Mouse (Mus musculus) kidney, embryonic 15.5 days (tissue): ENCODE measurements around the gene Lrba. TPM values are rescaled to one million over a fixed set of nuclear protein-coding genes. Genes with fewer than 3 reads are reported as not detected.
A peak's percentile ranks its signal among the peaks of the same experiment; 100 is the strongest.

ENCODE experiments used
- ATAC-seq: fragments of 200-750 bp; cut with Nextera tagmentation; replicated peaks from 2 replicates; pipeline ENCODE4 v1.8.0; 2017; ENCODE audit warnings: moderate TSS enrichment; ENCODE audit not compliant: low FRiP score
- H3K27ac ChIP-seq: fragments of 300-500 bp; sonication (generic); 2 replicates; pipeline ENCODE4 v1.5.1; 2015; ENCODE audit warnings: mild to moderate bottlenecking, inconsistent platforms
- H3K27me3 ChIP-seq: fragments of 300-500 bp; sonication (generic); 2 replicates; pipeline ENCODE4 v1.6.1; 2015; ENCODE audit warnings: inconsistent platforms
- H3K36me3 ChIP-seq: fragments of 300-500 bp; sonication (generic); 2 replicates; pipeline ENCODE4 v1.6.1; 2015; ENCODE audit warnings: inconsistent platforms
- H3K4me1 ChIP-seq: fragments of 300-500 bp; sonication (generic); 2 replicates; pipeline ENCODE4 v1.6.1; 2015; ENCODE audit warnings: inconsistent platforms
- H3K4me2 ChIP-seq: fragments of 300-500 bp; sonication (generic); 2 replicates; pipeline ENCODE4 v1.6.1; 2015; ENCODE audit warnings: moderate library complexity, mild to moderate bottlenecking, inconsistent platforms
- H3K4me3 ChIP-seq: fragments of 300-500 bp; sonication (generic); replicated peaks from 2 replicates; pipeline ENCODE4 v1.5.1; 2015; ENCODE audit warnings: mild to moderate bottlenecking, inconsistent platforms
- H3K9ac ChIP-seq: fragments of 300-500 bp; sonication (generic); 2 replicates; pipeline ENCODE4 v1.6.1; 2015; ENCODE audit warnings: mild to moderate bottlenecking, inconsistent platforms
- H3K9me3 ChIP-seq: fragments of 300-500 bp; sonication (generic); replicated peaks from 2 replicates; pipeline ENCODE4 v1.6.1; 2016; ENCODE audit warnings: inconsistent platforms
- WGBS: fragments of 180-500 bp; shearing (Covaris S2); methylation state at CpG from one replicate; pipeline ENCODE4 v1.1.7; 2015; ENCODE audit warnings: mixed read lengths; 5-methylcytosine and 5-hydroxymethylcytosine counted together
- polyA plus RNA-seq: library from polyadenylated mRNA; unstranded; fragments of >200 nt; fragmentation: Nextera tagmentation; extraction: Ambion mirVana; gene quantifications from 2 replicates; pipeline ENCODE4 v1.2.1, GENCODE M21; 2015

Lrba gene
- polyA plus RNA-seq, 1 experiment from 2014 or later, result 7.6 TPM

- H3K4me3 ChIP-seq, result no peak overlapping the region
- H3K27ac ChIP-seq, result peak overlapping the region; percentile 45; the same call in 1 of the 2 replicates
- no peaks in the 10 kb centered on the region for H3K9me3 ChIP-seq
- no peaks in the 10 kb centered on the region for H3K4me1 ChIP-seq
- no peak overlapping the region for H3K4me2 ChIP-seq
- no peak overlapping the region for H3K9ac ChIP-seq
- H3K36me3 ChIP-seq, result no peaks in the 10 kb centered on the region
- no peaks in the 10 kb centered on the region for H3K27me3 ChIP-seq
- 65% methylated on average over 14 of the region's 14 CpGs for WGBS
- ATAC-seq, result no peak
Measured at GRCm38 (mm10) chr3:86774566-86775443, 550.3 kb downstream of the Lrba start.

DNA sequence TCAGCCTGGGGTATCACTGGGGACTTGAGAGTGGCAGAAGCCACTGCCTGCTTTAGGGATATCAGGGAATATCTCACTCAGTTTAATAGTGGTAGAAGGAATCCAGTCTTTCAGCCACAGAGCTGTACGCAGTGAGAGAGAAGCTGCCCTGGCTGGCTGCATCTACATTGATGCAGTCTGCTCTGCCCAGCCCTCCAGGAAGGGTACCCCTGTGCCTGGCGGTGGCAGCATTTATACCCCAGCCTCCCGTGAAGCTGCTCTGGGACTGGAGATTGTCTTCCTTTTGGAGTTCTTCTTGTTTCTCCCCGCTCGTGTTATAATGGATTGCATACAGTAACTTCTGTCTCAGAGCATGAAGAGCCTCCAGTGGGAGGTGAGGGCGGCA is 551.0 kb downstream of the Lrba start:
- Histone ChIP-seq H3K9ac (no peak overlapping the region), H3K4me3 (no peak overlapping the region), H3K9me3 (no peaks in the 10 kb centered on the region), H3K4me1 (no peaks in the 10 kb centered on the region), H3K27me3 (no peaks in the 10 kb centered on the region), H3K36me3 (no peaks in the 10 kb centered on the region), H3K27ac (0 out of 2 replicates have a peak overlapping the region, but pooled peaks have one; percentile 45), H3K4me2 (no peak overlapping the region)
- WGBS, result 80% methylated on average over 6 of the region's 6 CpGs
- ATAC-seq, result no peak

- Histone ChIP-seq H3K27me3 (no peaks in the 10 kb centered on the region), H3K9ac (no peak overlapping the region), H3K9me3 (no peaks in the 10 kb centered on the region), H3K27ac (no peak overlapping the region), H3K4me1 (peaks cover 2% of the 10 kb centered on the region), H3K4me2 (no peak overlapping the region), H3K36me3 (no peaks in the 10 kb centered on the region), H3K4me3 (no peak overlapping the region)
- no peak for ATAC-seq
- 78% methylated on average over 4 of the region's 4 CpGs for WGBS
Measured at GRCm38 (mm10) chr3:86779704-86780103, 555.2 kb downstream of the Lrba start.

GRCm38 (mm10) chr3:86784051-86784450 is 559.6 kb downstream of the Lrba start:
- no peaks in the 10 kb centered on the region for H3K27me3 ChIP-seq
- 75% methylated on average over 3 of the region's 3 CpGs for WGBS
- ATAC-seq, result no peak
- no peaks in the 10 kb centered on the region for H3K36me3 ChIP-seq
- no peak overlapping the region for H3K27ac ChIP-seq
- H3K4me3 ChIP-seq, result no peak overlapping the region
- peaks cover 21% of the 10 kb centered on the region for H3K4me1 ChIP-seq
- H3K9ac ChIP-seq, result no peak overlapping the region
- H3K9me3 ChIP-seq, result no peaks in the 10 kb centered on the region
- H3K4me2 ChIP-seq, result no peak overlapping the region

DNA sequence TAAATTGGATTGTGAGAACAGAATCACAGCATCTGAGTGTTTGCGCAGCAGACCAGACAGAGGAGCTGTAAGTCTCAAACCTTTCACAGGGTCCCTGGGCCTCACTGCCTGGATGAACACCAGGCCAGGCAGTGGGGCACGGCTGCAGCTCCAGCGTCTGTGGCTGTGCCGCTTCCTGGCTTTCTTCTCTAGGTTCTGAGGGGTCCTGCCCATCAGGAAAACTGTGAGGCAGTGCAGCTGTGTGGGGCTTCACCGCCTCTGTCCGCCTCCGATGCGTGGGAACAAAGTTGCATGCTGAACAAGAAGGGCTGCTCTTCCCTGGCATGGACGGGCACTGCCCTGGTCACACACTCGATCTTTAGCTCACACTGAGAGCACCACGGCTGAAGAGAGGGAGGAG is 560.5 kb downstream of the Lrba start:
- H3K36me3 ChIP-seq, result no peaks in the 10 kb centered on the region
- no peaks in the 10 kb centered on the region for H3K27me3 ChIP-seq
- ATAC-seq, result peak; percentile 57
- H3K27ac ChIP-seq, result no peak overlapping the region
- WGBS, result 54% methylated on average over 11 of the region's 11 CpGs
- H3K9ac ChIP-seq, result no peak overlapping the region
- peaks cover 22% of the 10 kb centered on the region for H3K4me1 ChIP-seq
- H3K9me3 ChIP-seq, result no peaks in the 10 kb centered on the region
- H3K4me2 ChIP-seq, result 0 out of 2 replicates have a peak overlapping the region, but pooled peaks have one; percentile 12
- no peak overlapping the region for H3K4me3 ChIP-seq

- no peak overlapping the region for H3K4me2 ChIP-seq
- no peaks in the 10 kb centered on the region for H3K27me3 ChIP-seq
- no peak overlapping the region for H3K4me3 ChIP-seq
- H3K9ac ChIP-seq, result no peak overlapping the region
- no peaks in the 10 kb centered on the region for H3K36me3 ChIP-seq
- ATAC-seq, result no peak
- WGBS, result 75% methylated on average over 12 of the region's 12 CpGs
- H3K27ac ChIP-seq, result no peak overlapping the region
- peaks cover 24% of the 10 kb centered on the region for H3K4me1 ChIP-seq
- no peaks in the 10 kb centered on the region for H3K9me3 ChIP-seq
Measured at GRCm38 (mm10) chr3:86786280-86786679, 561.8 kb downstream of the Lrba start.

DNA sequence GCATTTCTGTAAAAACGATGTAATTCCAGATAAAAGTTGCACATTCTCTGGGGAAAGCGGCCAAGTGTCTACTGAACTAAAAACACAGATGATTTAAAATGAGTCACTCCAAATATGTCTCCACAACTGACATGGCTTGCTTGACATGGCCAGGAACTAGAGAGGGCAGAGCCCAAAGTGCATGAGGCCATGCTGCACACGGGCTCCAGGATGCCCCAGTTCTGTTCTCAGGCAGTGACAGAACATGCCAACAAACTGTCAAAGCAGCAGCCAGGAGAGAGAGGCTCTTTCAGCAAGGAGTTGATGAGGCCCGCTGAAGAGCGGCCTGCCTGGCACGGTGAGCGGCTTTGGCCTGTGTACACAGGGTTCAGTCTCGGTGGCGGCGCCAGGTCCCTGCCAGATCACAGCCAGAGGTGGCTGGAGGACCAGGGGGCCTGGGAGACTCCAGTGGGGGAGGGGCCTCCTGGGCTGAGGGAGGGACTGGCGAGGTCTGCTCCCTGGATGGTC is 562.4 kb downstream of the Lrba start:
- Histone ChIP-seq H3K4me2 (no peak overlapping the region), H3K36me3 (no peaks in the 10 kb centered on the region)

GRCm38 (mm10) chr3:86787423-86788123 is 563.1 kb downstream of the Lrba start:
- Histone ChIP-seq H3K36me3 (no peaks in the 10 kb centered on the region), H3K4me2 (no peak overlapping the region), H3K27me3 (no peaks in the 10 kb centered on the region), H3K27ac (no peak overlapping the region), H3K4me1 (peaks cover 24% of the 10 kb centered on the region), H3K9ac (no peak overlapping the region), H3K9me3 (no peaks in the 10 kb centered on the region), H3K4me3 (no peak overlapping the region)
- WGBS, result 81% methylated on average over 10 of the region's 10 CpGs
- ATAC-seq, result no peak; the same call in 1 of the 2 replicates

More for the DNA sequence above, 562.4 kb downstream of the Lrba start:
- 67% methylated on average over 11 of the region's 11 CpGs for WGBS
- ATAC-seq, result peak; percentile 59
- no peaks in the 10 kb centered on the region for H3K9me3 ChIP-seq
- no peak overlapping the region for H3K9ac ChIP-seq
- H3K4me3 ChIP-seq, result no peak overlapping the region
- H3K27ac ChIP-seq, result no peak overlapping the region
- peaks cover 24% of the 10 kb centered on the region for H3K4me1 ChIP-seq
- no peaks in the 10 kb centered on the region for H3K27me3 ChIP-seq

DNA sequence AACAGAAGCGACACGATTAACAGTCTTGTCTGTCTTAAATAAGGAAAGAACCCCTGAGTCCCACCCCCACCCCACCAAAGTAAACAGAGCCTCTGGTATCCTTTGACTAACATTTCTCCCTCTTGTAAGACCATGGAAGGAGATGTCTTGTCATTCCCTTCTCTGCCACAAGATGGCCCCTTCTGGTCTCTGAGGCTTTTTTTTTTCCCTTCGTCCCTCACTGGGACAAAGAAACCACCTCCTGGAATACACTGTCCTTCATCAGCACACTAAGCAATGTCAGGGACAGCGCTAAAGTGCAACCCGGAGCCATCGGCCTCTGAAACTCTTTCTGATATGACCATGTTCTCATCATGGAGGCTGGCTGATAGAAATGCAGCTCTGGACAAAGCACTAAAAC is 564.2 kb downstream of the Lrba start:
- Histone ChIP-seq H3K27ac (no peak overlapping the region), H3K27me3 (no peaks in the 10 kb centered on the region), H3K36me3 (no peaks in the 10 kb centered on the region), H3K4me1 (peaks cover 29% of the 10 kb centered on the region), H3K4me2 (no peak overlapping the region), H3K9ac (no peak overlapping the region), H3K9me3 (no peaks in the 10 kb centered on the region), H3K4me3 (no peak overlapping the region)
- 46% methylated on average over 6 of the region's 6 CpGs for WGBS
- ATAC-seq, result no peak

- ATAC-seq, result no peak
- Histone ChIP-seq H3K27me3 (no peaks in the 10 kb centered on the region), H3K36me3 (no peaks in the 10 kb centered on the region), H3K4me3 (no peak overlapping the region), H3K27ac (no peak overlapping the region), H3K9ac (no peak overlapping the region), H3K4me1 (peaks cover 27% of the 10 kb centered on the region), H3K9me3 (no peaks in the 10 kb centered on the region), H3K4me2 (no peak overlapping the region)
- 90% methylated on average over 5 of the region's 5 CpGs for WGBS
Measured at GRCm38 (mm10) chr3:86789752-86790151, 565.3 kb downstream of the Lrba start.

- no peak overlapping the region for H3K4me3 ChIP-seq
- no peaks in the 10 kb centered on the region for H3K36me3 ChIP-seq
- no peak overlapping the region for H3K9ac ChIP-seq
- peaks cover 12% of the 10 kb centered on the region for H3K4me1 ChIP-seq
- no peaks in the 10 kb centered on the region for H3K27me3 ChIP-seq
- H3K27ac ChIP-seq, result peak overlapping the region; percentile 7; the same call in 1 of the 2 replicates
- 61% methylated on average over 4 of the region's 4 CpGs for WGBS
- H3K4me2 ChIP-seq, result no peak overlapping the region
- H3K9me3 ChIP-seq, result no peaks in the 10 kb centered on the region
- peak; percentile 64 for ATAC-seq
Measured at GRCm38 (mm10) chr3:86793264-86793663, 568.8 kb downstream of the Lrba start.

GRCm38 (mm10) chr3:86793720-86794191 is 569.3 kb downstream of the Lrba start:
- whole genome bisulfite sequencing, result 49% methylated on average over 1 of the region's 1 CpGs
- Histone ChIP-seq H3K4me3 (no peak overlapping the region), H3K4me2 (no peak overlapping the region), H3K9me3 (no peaks in the 10 kb centered on the region), H3K4me1 (peaks cover 12% of the 10 kb centered on the region), H3K27me3 (no peaks in the 10 kb centered on the region), H3K36me3 (no peaks in the 10 kb centered on the region), H3K27ac (peak overlapping the region; percentile 7; the same call in 1 of the 2 replicates), H3K9ac (no peak overlapping the region)
- peak; percentile 66 for ATAC-seq
